Mouse (Mus musculus) neural tube, embryonic 11.5 days (tissue): ENCODE data around the gene Otulin. TPM values are rescaled to one million over a fixed set of nuclear protein-coding genes. Genes with fewer than 3 reads are reported as not detected.
A peak's percentile ranks its signal among the peaks of the same experiment; 100 is the strongest.

Experiments
- ATAC-seq: fragments of 200-750 bp; cut with Nextera tagmentation; 2 replicates; pipeline ENCODE4 v1.8.0; 2017; ENCODE audit warnings: moderate number of reproducible peaks, mild to moderate bottlenecking, moderate TSS enrichment, moderate library complexity; ENCODE audit not compliant: insufficient read depth, low FRiP score, low TSS enrichment
- DNase-seq: peaks from one replicate; pipeline ENCODE4 v3.0.0-alpha.2; 2015; ENCODE audit warnings: low spot score
- H3K27ac ChIP-seq: fragments of 300-500 bp; sonication (generic); 2 replicates; pipeline ENCODE4 v1.5.1; 2014; ENCODE audit warnings: low read depth, mild to moderate bottlenecking, low read length
- H3K27me3 ChIP-seq: fragments of 300-500 bp; sonication (generic); 2 replicates; pipeline ENCODE4 v1.6.1; 2014; ENCODE audit warnings: mild to moderate bottlenecking, low read length, mixed read lengths; ENCODE audit not compliant: control insufficient read depth, insufficient read depth
- H3K36me3 ChIP-seq: fragments of 300-500 bp; sonication (generic); 2 replicates; pipeline ENCODE4 v1.6.1; 2014; ENCODE audit warnings: mild to moderate bottlenecking, low read length, moderate library complexity, mixed read lengths; ENCODE audit not compliant: control insufficient read depth, insufficient read depth
- H3K4me1 ChIP-seq: fragments of 300-500 bp; sonication (generic); 2 replicates; pipeline ENCODE4 v1.6.1; 2014; ENCODE audit warnings: low read length, mixed read lengths; ENCODE audit not compliant: control insufficient read depth, insufficient read depth
- H3K4me2 ChIP-seq: fragments of 300-500 bp; sonication (generic); 2 replicates; pipeline ENCODE4 v1.6.1; 2014; ENCODE audit warnings: low read depth, mild to moderate bottlenecking, moderate library complexity
- H3K4me3 ChIP-seq: fragments of 300-500 bp; sonication (generic); 2 replicates; pipeline ENCODE4 v1.5.1; 2014; ENCODE audit warnings: low read depth, low read length
- H3K9ac ChIP-seq: fragments of 300-500 bp; sonication (generic); 2 replicates; pipeline ENCODE4 v1.6.1; 2014; ENCODE audit warnings: mild to moderate bottlenecking, low read length
- H3K9me3 ChIP-seq: fragments of 300-500 bp; sonication (generic); 2 replicates; pipeline ENCODE4 v1.6.1; 2016; ENCODE audit warnings: low read length; ENCODE audit not compliant: control insufficient read depth
- WGBS: fragments of 180-500 bp; shearing (Covaris S2); extraction: QIAGEN DNeasy Blood & Tissue Kit; methylation state at CpG from one replicate; pipeline ENCODE4 v1.1.7; 2014; 5-methylcytosine and 5-hydroxymethylcytosine counted together
- polyA plus RNA-seq: library from polyadenylated mRNA; unstranded; fragments of >200 nt; fragmentation: Nextera tagmentation; extraction: Ambion mirVana; gene quantifications from 2 replicates; pipeline ENCODE4 v1.2.1, GENCODE M21; 2014

Otulin gene
- 32.8 and 34.6 TPM in 2 replicates for polyA plus RNA-seq

DNA sequence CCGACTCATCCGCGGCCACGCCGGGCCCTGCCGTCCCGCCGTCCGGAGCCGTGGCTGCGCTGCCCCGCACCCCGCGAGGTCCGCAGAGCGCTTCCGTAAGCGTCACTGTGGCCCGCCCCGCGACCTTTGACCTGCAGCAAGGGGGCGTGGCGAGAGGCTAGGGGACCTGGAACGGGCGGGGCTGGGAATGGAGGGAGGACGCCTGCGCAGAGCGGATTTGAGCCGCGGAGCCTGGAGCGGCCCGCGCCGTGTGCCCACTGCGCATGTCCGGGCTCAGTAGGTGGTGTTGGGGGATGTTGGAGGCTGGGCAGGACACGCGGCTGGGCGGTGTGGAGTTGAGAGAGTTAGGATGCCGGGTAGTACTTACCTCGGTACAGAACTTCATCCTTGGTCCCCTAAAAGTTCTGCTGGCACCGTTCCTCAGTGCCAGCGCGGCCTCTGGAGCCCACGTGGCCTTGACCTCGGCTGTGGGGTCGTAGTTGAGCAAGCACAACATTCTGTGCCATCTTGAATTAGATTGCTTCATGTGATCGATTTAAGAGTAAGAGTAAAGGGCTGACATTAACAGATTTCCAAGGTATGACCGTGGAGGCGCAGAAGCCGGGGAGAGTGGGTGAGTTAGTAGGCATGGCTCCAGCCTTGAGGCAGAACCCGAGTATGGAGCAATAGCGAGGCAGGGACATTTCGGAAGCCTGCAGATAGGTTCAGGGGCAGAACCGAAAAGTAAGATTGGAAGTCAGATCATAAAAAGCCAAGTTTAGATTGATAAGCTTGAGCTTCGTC is at the start of gene Otulin:
Otulin (minus strand) TSS at position 93 of the 783 bp plus-strand sequence.
- 9% methylated on average over 42 of the region's 56 CpGs for WGBS
- H3K27ac ChIP-seq, result no peak within 1 kb of the TSS

DNA sequence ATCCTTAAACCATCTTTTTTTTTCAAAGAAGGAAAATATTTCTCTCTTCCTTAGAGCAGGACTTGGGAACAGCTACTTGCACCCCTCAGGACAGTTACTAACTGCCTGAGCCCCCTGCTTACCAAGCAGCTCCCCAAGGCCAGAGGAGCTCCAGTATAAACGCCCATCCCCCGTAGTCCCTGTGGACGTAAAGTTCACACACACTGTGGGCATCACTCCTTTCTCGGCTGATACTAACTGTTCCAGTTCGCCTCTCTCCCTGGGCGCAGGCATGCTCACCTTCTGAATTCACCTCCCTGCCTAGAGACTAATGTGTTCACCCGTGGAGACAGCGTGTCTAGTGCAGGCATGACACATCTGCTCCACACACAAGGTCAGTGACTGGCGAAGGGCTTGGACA is 48.0 kb upstream of the Otulin start:
- Histone ChIP-seq H3K9me3 (no peaks in the 10 kb centered on the region), H3K4me1 (0 out of 2 replicates have a peak, but pooled peaks cover 3% of the 10 kb centered on the region), H3K27ac (no peak overlapping the region), H3K4me3 (no peak overlapping the region), H3K36me3 (no peaks in the 10 kb centered on the region), H3K4me2 (no peak overlapping the region), H3K9ac (no peak overlapping the region), H3K27me3 (peaks cover 2% of the 10 kb centered on the region; the same call in 1 of the 2 replicates)
- ATAC-seq (no peak), DNase-seq (no peak)
- WGBS, result 83% methylated on average over 9 of the region's 9 CpGs

More for the DNA sequence above, at the start of gene Otulin:
- no peaks in the 10 kb centered on the region for H3K36me3 ChIP-seq
- peak; percentile 99 for DNase-seq
- H3K4me2 ChIP-seq, result peak within 1 kb of the TSS; percentile 83
- peak within 1 kb of the TSS; percentile 91 for H3K4me3 ChIP-seq
- no peaks in the 10 kb centered on the region for H3K27me3 ChIP-seq
- H3K9ac ChIP-seq, result peak within 1 kb of the TSS; percentile 79
- peaks cover 8% of the 10 kb centered on the region for H3K4me1 ChIP-seq
- no peaks in the 10 kb centered on the region for H3K9me3 ChIP-seq
- peak; percentile 99 for ATAC-seq

DNA sequence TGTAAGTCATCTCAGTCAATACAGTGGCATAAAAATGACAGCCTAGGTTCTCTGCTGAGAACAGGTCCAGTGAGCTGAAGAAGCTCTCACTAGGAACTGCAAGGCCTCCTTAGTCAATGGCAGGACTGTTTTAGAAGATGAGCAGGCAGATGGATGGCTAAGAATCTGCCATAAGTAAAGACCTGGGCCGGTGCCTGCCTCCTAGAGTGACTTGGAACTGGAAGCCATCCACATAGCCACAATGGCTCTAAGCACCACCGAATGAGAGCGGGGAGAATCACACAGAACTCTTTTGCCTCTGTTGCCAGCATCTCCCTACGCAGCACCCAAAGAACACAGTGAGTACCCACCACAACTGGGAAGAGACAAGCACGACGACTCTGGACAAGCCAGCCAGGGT is 47.3 kb upstream of the Otulin start:
- Histone ChIP-seq H3K27me3 (peaks cover 2% of the 10 kb centered on the region; the same call in 1 of the 2 replicates), H3K4me2 (no peak overlapping the region), H3K36me3 (no peaks in the 10 kb centered on the region), H3K4me1 (0 out of 2 replicates have a peak, but pooled peaks cover 3% of the 10 kb centered on the region), H3K27ac (no peak overlapping the region), H3K9me3 (no peaks in the 10 kb centered on the region), H3K4me3 (no peak overlapping the region), H3K9ac (no peak overlapping the region)
- WGBS, result 90% methylated on average over 6 of the region's 6 CpGs
- DNase-seq, result no peak
- ATAC-seq, result no peak

DNA sequence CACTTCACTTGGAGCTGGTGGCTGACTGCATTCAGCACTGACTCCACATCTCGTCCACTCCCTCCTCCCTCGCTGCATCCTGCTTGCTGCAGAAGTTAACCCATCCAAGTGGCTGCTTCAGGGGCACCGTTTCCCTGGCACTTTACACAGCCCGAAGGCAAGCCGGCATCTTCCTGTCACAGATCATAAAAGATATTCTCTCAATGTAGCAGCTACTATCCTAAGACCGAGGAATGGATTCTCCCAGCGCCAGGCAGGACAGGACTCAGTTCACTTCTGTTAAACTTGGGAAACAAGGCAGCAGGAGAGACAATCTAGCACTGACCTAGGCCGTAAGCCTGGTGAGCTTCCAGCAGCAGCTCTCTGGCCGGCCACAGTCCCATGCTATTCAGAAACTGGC is 45.7 kb upstream of the Otulin start:
- Histone ChIP-seq H3K4me1 (0 out of 2 replicates have a peak, but pooled peaks cover 3% of the 10 kb centered on the region), H3K27ac (no peak overlapping the region), H3K36me3 (no peaks in the 10 kb centered on the region), H3K4me2 (no peak overlapping the region), H3K9ac (no peak overlapping the region), H3K9me3 (no peaks in the 10 kb centered on the region), H3K4me3 (no peak overlapping the region), H3K27me3 (peaks cover 2% of the 10 kb centered on the region; the same call in 1 of the 2 replicates)
- ATAC-seq, result no peak
- 73% methylated on average over 9 of the region's 9 CpGs for WGBS
- DNase-seq, result no peak

DNA sequence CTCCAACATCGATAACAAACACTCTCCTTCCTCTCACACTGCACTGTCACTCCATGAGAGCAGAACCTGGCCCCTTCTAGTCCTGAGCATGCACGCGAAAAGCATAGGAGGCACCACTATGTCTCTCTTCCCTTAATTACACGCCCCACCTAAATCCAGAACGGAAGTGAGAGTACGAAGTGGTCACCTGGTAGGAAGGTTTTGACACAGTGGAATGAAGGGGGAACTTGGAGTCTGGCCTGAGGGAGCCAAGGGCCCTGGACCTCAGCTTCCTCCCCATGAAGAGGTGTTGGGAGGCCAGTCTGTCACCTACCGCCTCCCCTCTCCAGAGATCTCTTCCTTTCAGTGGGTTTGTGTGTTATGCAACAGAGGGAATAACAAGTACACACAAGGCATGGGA is 44.6 kb upstream of the Otulin start:
- Histone ChIP-seq H3K4me1 (no peaks in the 10 kb centered on the region), H3K9ac (no peak overlapping the region), H3K36me3 (no peaks in the 10 kb centered on the region), H3K4me2 (no peak overlapping the region), H3K27me3 (no peaks in the 10 kb centered on the region), H3K27ac (no peak overlapping the region), H3K9me3 (no peaks in the 10 kb centered on the region), H3K4me3 (no peak overlapping the region)
- 95% methylated on average over 7 of the region's 7 CpGs for WGBS
- no peak for ATAC-seq
- DNase-seq, result no peak

DNA sequence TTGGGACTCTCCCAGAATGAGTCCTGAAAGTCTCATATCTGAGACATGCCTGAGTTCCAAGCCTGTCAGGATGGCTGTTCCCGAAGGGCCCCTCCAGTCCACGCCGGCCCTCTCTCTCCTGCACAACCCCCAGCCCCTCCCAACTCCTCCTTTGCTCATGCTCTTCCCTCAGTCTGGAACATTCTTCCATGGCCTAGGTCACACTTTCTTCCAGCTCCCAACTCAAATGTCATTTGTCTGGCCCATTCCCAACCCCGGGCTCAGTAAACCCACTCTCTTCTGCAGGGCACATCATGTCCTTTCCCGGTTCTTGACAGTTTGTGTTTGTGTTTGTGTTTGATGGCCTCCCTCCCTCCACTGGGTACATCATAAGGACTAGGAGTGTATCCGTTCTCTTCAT is 43.5 kb upstream of the Otulin start:
- Histone ChIP-seq H3K36me3 (no peaks in the 10 kb centered on the region), H3K4me1 (no peaks in the 10 kb centered on the region), H3K27me3 (no peaks in the 10 kb centered on the region), H3K4me2 (no peak overlapping the region), H3K4me3 (no peak overlapping the region), H3K9ac (no peak overlapping the region), H3K9me3 (no peaks in the 10 kb centered on the region), H3K27ac (no peak overlapping the region)
- whole genome bisulfite sequencing, result 91% methylated on average over 6 of the region's 6 CpGs
- ATAC-seq, result no peak
- DNase-seq, result no peak

DNA sequence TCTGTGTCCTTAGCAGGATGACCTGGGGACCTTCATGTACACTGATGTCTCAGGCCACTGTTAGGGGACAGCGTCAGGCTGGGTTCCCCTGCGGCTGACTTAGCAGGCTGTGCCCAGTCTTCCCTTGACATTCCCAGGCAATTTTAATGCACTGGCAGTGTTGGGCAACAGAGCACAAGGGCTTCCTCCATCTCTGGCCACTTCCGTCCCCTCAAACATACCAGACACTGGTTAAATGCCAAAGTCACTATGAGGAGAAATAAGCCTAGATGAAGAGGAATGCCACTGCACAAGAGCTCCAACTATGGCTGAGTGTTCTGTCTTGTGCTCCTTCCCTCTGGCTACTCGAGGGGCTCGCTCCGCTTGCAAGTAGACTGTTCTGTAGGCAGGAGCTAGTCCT is 42.7 kb upstream of the Otulin start:
- 93% methylated on average over 6 of the region's 6 CpGs for WGBS
- DNase-seq (no peak), ATAC-seq (no peak)
- no peaks in the 10 kb centered on the region for H3K27me3 ChIP-seq
- no peak overlapping the region for H3K27ac ChIP-seq
- no peaks in the 10 kb centered on the region for H3K36me3 ChIP-seq
- no peak overlapping the region for H3K4me3 ChIP-seq
- no peak overlapping the region for H3K9ac ChIP-seq
- H3K9me3 ChIP-seq, result no peaks in the 10 kb centered on the region
- no peak overlapping the region for H3K4me2 ChIP-seq
- no peaks in the 10 kb centered on the region for H3K4me1 ChIP-seq

DNA sequence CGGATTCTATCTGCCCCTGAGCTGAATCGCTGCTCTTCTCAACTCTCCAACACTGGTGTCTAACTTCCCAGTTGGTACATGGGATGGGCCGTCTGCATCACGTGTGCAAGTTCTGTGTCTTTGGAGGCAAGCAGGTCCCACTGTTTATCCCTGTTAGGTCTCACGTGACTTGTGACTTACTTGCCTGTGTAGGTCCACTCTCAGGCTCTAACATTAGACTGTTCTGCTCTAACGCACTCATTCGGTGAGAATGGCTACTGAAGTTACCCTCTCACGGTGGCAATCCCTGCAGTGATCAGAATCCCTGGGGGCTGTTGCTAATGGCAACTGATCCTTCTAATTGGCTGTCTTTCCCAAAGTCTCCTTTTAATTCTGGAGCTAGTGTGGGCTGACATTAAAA is 41.8 kb upstream of the Otulin start:
- no peak overlapping the region for H3K9ac ChIP-seq
- ATAC-seq (no peak), DNase-seq (no peak)
- no peak overlapping the region for H3K4me2 ChIP-seq
- no peaks in the 10 kb centered on the region for H3K9me3 ChIP-seq
- no peaks in the 10 kb centered on the region for H3K4me1 ChIP-seq
- H3K27me3 ChIP-seq, result no peaks in the 10 kb centered on the region
- 75% methylated on average over 8 of the region's 8 CpGs for WGBS
- no peak overlapping the region for H3K4me3 ChIP-seq
- no peak overlapping the region for H3K27ac ChIP-seq
- no peaks in the 10 kb centered on the region for H3K36me3 ChIP-seq

DNA sequence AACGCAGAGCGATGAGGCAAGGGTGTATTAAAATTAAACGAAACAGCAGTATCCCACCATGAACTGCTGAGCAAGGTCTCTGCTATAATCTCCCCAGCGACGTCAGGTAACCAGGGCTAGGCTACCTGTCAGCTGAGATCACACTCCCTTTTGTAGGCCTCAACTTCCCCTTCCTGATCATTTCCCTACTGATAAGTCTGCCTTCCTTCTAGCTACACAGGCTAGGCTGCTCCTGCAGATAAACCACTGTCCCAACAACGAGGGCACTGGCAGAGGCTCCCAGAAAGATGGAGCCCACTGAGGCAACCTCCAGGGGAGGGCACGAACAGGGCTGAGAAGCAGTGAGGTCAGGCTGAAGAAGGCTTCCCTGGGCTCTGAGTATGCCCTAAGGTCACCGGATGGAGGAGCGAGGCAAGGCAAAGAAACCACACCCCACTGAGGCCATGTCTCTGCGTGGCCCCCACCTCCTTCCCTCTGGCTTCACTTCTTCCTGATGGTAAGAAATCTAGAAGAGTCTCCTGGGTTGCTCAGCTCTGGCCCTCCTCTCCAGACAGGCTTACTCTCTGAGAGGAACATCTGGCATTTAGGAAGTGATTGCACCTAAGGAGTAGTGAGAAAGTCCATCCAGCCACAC is 41.2 kb upstream of the Otulin start:
- Histone ChIP-seq H3K9me3 (no peaks in the 10 kb centered on the region), H3K27ac (no peak overlapping the region), H3K4me3 (no peak overlapping the region), H3K9ac (no peak overlapping the region), H3K4me1 (no peaks in the 10 kb centered on the region), H3K36me3 (no peaks in the 10 kb centered on the region), H3K27me3 (no peaks in the 10 kb centered on the region), H3K4me2 (no peak overlapping the region)
- DNase-seq, result no peak
- WGBS, result 92% methylated on average over 10 of the region's 10 CpGs
- no peak for ATAC-seq
